Mouse (Mus musculus): ENCODE data around the gene V1rd19. TPM values are rescaled to one million over a fixed set of nuclear protein-coding genes. Genes with fewer than 3 reads are reported as not detected.
"Not testable (repeated sequence)": the region's sequence is repeated elsewhere in the genome, so short reads cannot be mapped to it uniquely, and the experiment has no call there.

V1rd19 gene
- not detected for total RNA-seq (2021)
- long read RNA-seq, experiment 1: 0 reads
- long read RNA-seq, experiment 2: 0 reads

GRCm38 (mm10) chr7:24001391-24001790 is at the start of gene V1rd19:
TSS of gene V1rd19 (plus strand) at chr7:24001691.
- DNase-seq (ENCODE audit: low spot score): no peak

DNA sequence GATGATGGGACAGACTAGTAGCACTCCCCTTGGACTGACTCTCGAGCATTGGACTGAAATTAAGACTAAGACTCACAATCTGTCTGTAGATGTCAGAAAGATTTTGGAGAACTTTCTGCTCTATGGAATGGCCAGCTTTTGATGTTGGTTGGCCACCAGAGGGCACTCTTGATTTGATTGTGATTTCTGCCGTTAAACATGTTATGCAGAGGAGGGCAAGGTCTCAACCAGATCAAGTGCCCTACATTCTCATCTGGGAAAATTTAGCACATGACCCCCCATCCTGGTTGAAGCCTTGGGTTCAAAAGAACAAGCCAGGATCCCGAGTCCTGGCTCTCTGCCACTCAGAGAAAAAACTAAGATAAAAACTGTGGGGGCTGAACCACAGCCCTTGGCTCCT is 33.4 kb upstream of the V1rd19 start:
- not testable (repeated sequence) for DNase-seq (ENCODE audit: low spot score)

- not testable (repeated sequence) for DNase-seq (ENCODE audit: low spot score)
These were observed 27.2 kb upstream of the V1rd19 start, which contains the start of gene Vmn1r181 for GRCm38 (mm10) chr7:23974315-23974714. TSS of gene Vmn1r181 (plus strand) at chr7:23974615.

DNA sequence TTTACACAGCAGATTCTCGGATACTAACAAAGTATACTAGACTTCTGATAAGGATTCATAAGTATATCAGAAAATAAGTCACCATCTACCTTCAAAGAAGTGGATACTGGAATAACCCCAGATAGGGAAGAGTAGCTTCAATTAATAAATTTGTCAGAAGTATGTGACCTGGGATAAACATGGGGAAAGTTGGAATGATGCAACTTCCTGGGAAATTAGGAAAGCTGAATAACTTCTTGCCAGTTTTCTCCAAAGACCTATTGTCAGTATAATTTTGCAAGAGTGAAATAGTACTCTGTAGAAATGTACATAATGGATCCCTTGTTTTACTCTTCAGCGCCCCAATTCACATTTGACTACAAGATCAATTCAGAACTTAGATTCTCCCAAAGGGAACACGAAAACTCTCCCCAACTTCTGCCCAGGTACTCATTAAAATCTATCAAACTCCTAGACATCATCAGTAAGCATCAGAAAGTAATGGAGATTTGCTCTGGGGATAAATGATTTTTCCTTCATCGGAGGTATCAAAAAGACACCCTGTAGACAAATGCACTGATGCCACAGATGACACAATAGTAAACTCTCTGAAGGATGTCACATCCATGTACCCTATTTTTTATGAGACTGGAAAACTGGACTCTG is 51.3 kb downstream of the V1rd19 start, which contains the start of gene Vmn1r183:
TSS of gene Vmn1r183 (plus strand) at position 595 of the 645 bp plus-strand sequence.
- DNase-seq (ENCODE audit: low spot score): no peak

Other genes starting within 250 kb of the V1rd19 start
- gene Vmn1r174, start 249.4 kb upstream of the V1rd19 start, total RNA-seq (2021): not detected
- gene Vmn1r175, start 191.0 kb upstream of the V1rd19 start, total RNA-seq (2021): not detected
- not detected for gene Vmn1r176, start 164.3 kb upstream of the V1rd19 start, total RNA-seq (2021)
- not detected for gene Vmn1r177, start 135.2 kb upstream of the V1rd19 start, total RNA-seq (2021)
- not detected for gene Vmn1r178, start 109.7 kb upstream of the V1rd19 start, total RNA-seq (2021)
- not detected for gene Vmn1r179, start 74.7 kb upstream of the V1rd19 start, total RNA-seq (2021)
- not detected for gene Vmn1r180, start 51.1 kb upstream of the V1rd19 start, total RNA-seq (2021)
- gene Vmn1r181, start 27.1 kb upstream of the V1rd19 start, total RNA-seq (2021): not detected
- not detected for gene Vmn1r183, start 51.6 kb downstream of the V1rd19 start, total RNA-seq (2021)
- 10 to 100 TPM; 17.1 to 17.2 TPM for gene Zfp180, start 80.2 kb downstream of the V1rd19 start, total RNA-seq (2021)
- 1 to 10 TPM; 5.3 to 5.7 TPM for gene Zfp112, start 110.6 kb downstream of the V1rd19 start, total RNA-seq (2021)
- 1 to 10 TPM; 3.5 TPM for gene Zfp235, start 132.5 kb downstream of the V1rd19 start, total RNA-seq (2021)
- under 1 TPM; 0.07 to 0.28 TPM for gene Zfp114, start 173.4 kb downstream of the V1rd19 start, total RNA-seq (2021)
- gene Zfp111, start 209.8 kb downstream of the V1rd19 start, total RNA-seq (2021): 1 to 10 TPM; 2.3 to 2.4 TPM
- 1 to 10 TPM; 2.4 to 2.6 TPM for gene Zfp109, start 235.9 kb downstream of the V1rd19 start, total RNA-seq (2021)